Mouse (Mus musculus) forebrain, embryonic 10.5 days (tissue): ENCODE results near the gene Ube3b. TPM values are rescaled to one million over a fixed set of nuclear protein-coding genes. Genes with fewer than 3 reads are reported as not detected.
A peak's percentile ranks its signal among the peaks of the same experiment; 100 is the strongest.

ENCODE experiments used
- DNase-seq: peaks from one replicate; pipeline ENCODE4 v3.0.0-alpha.2; 2017; ENCODE audit warnings: low spot score; ENCODE audit errors: extremely low spot score
- H3K27ac ChIP-seq: fragments of 300-500 bp; sonication (generic); 2 replicates; pipeline ENCODE4 v1.5.1; 2016; ENCODE audit warnings: mild to moderate bottlenecking
- H3K27me3 ChIP-seq: fragments of 300-500 bp; sonication (generic); 2 replicates; pipeline ENCODE4 v1.6.1; 2016; ENCODE audit warnings: mild to moderate bottlenecking; ENCODE audit not compliant: poor library complexity, severe bottlenecking
- H3K36me3 ChIP-seq: fragments of 300-500 bp; sonication (generic); replicated peaks from 2 replicates; pipeline ENCODE4 v1.6.1; 2016; ENCODE audit warnings: mild to moderate bottlenecking, moderate library complexity
- H3K4me1 ChIP-seq: fragments of 300-500 bp; sonication (generic); 2 replicates; pipeline ENCODE4 v1.6.1; 2016
- H3K4me3 ChIP-seq: fragments of 300-500 bp; sonication (generic); 2 replicates; pipeline ENCODE4 v1.5.1; 2016; ENCODE audit warnings: mild to moderate bottlenecking, moderate library complexity
- H3K9me3 ChIP-seq: fragments of 300-500 bp; sonication (generic); 2 replicates; pipeline ENCODE4 v1.6.1; 2016; ENCODE audit warnings: mild to moderate bottlenecking, moderate library complexity
- WGBS: fragments of 180-500 bp; shearing (Covaris S2); methylation state at CpG from one replicate; pipeline ENCODE4 v1.1.7; 2016; 5-methylcytosine and 5-hydroxymethylcytosine counted together
- polyA plus RNA-seq: library from polyadenylated mRNA; unstranded; fragments of >200 nt; fragmentation: Nextera tagmentation; extraction: Ambion mirVana; gene quantifications from 2 replicates; pipeline ENCODE4 v1.2.1, GENCODE M21; 2016

Gene Ube3b
- polyA plus RNA-seq, 1 experiment from 2014 or later = 51.3 TPM

- DNase-seq = no peak
- 94% methylated on average over 8 of the region's 8 CpGs for WGBS
- Histone ChIP-seq H3K4me1 (no peaks in the 10 kb centered on the region), H3K4me3 (no peak overlapping the region), H3K36me3 (peaks cover 100% of the 10 kb centered on the region), H3K27me3 (no peaks in the 10 kb centered on the region), H3K27ac (no peak overlapping the region), H3K9me3 (no peaks in the 10 kb centered on the region)
Measured at GRCm38 (mm10) chr5:114416855-114417254, 36.4 kb downstream of the Ube3b start.

GRCm38 (mm10) chr5:114418541-114418940, 38.1 kb downstream of the Ube3b start:
- 87% methylated on average over 8 of the region's 8 CpGs for WGBS
- H3K4me3 ChIP-seq = no peak overlapping the region
- peaks cover 88% of the 10 kb centered on the region for H3K36me3 ChIP-seq
- DNase-seq = peak; percentile 22
- H3K4me1 ChIP-seq = 0 out of 2 replicates have a peak, but pooled peaks cover 3% of the 10 kb centered on the region
- H3K9me3 ChIP-seq = no peaks in the 10 kb centered on the region
- H3K27me3 ChIP-seq = no peaks in the 10 kb centered on the region
- no peak overlapping the region for H3K27ac ChIP-seq

GRCm38 (mm10) chr5:114421561-114422298, 41.3 kb downstream of the Ube3b start:
- H3K27ac ChIP-seq = 0 out of 2 replicates have a peak overlapping the region, but pooled peaks have one; percentile 3
- H3K9me3 ChIP-seq = no peaks in the 10 kb centered on the region
- H3K4me1 ChIP-seq = 0 out of 2 replicates have a peak, but pooled peaks cover 3% of the 10 kb centered on the region
- DNase-seq = no peak
- peaks cover 56% of the 10 kb centered on the region for H3K36me3 ChIP-seq
- WGBS = 86% methylated on average over 11 of the region's 11 CpGs
- H3K4me3 ChIP-seq = no peak overlapping the region
- no peaks in the 10 kb centered on the region for H3K27me3 ChIP-seq

- 58% methylated on average over 5 of the region's 5 CpGs for WGBS
- 0 out of 2 replicates have a peak, but pooled peaks cover 3% of the 10 kb centered on the region for H3K4me1 ChIP-seq
- no peaks in the 10 kb centered on the region for H3K27me3 ChIP-seq
- no peak overlapping the region for H3K4me3 ChIP-seq
- no peaks in the 10 kb centered on the region for H3K9me3 ChIP-seq
- no peak for DNase-seq
- peaks cover 47% of the 10 kb centered on the region for H3K36me3 ChIP-seq
- peak overlapping the region; percentile 26; the same call in 1 of the 2 replicates for H3K27ac ChIP-seq
Measured at GRCm38 (mm10) chr5:114422591-114422990, 42.2 kb downstream of the Ube3b start.

GRCm38 (mm10) chr5:114423961-114424360, 43.6 kb downstream of the Ube3b start:
- Histone ChIP-seq H3K36me3 (peaks cover 34% of the 10 kb centered on the region), H3K9me3 (no peaks in the 10 kb centered on the region), H3K27ac (no peak overlapping the region), H3K27me3 (no peaks in the 10 kb centered on the region), H3K4me3 (no peak overlapping the region), H3K4me1 (0 out of 2 replicates have a peak, but pooled peaks cover 3% of the 10 kb centered on the region)
- WGBS = 89% methylated on average over 5 of the region's 5 CpGs
- no peak for DNase-seq

GRCm38 (mm10) chr5:114426732-114427131, 46.3 kb downstream of the Ube3b start:
- H3K27ac ChIP-seq = no peak overlapping the region
- 84% methylated on average over 6 of the region's 6 CpGs for WGBS
- H3K9me3 ChIP-seq = no peaks in the 10 kb centered on the region
- peaks cover 16% of the 10 kb centered on the region for H3K4me1 ChIP-seq
- no peak overlapping the region for H3K4me3 ChIP-seq
- no peak for DNase-seq
- peaks cover 6% of the 10 kb centered on the region; the same call in 1 of the 2 replicates for H3K36me3 ChIP-seq
- H3K27me3 ChIP-seq = no peaks in the 10 kb centered on the region

- Histone ChIP-seq H3K4me3 (no peak overlapping the region), H3K4me1 (peaks cover 14% of the 10 kb centered on the region), H3K27me3 (no peaks in the 10 kb centered on the region), H3K9me3 (no peaks in the 10 kb centered on the region), H3K27ac (no peak overlapping the region), H3K36me3 (no peaks in the 10 kb centered on the region)
- 87% methylated on average over 18 of the region's 18 CpGs for WGBS
- DNase-seq = no peak
Measured at GRCm38 (mm10) chr5:114428621-114429020, 48.2 kb downstream of the Ube3b start.

- H3K27me3 ChIP-seq = no peaks in the 10 kb centered on the region
- no peak for DNase-seq
- WGBS = 90% methylated on average over 7 of the region's 7 CpGs
Measured at GRCm38 (mm10) chr5:114429781-114430180, 49.4 kb downstream of the Ube3b start.

GRCm38 (mm10) chr5:114434359-114434758, 54.0 kb downstream of the Ube3b start:
- Histone ChIP-seq H3K4me3 (no peak overlapping the region), H3K36me3 (peaks cover 45% of the 10 kb centered on the region), H3K27me3 (no peaks in the 10 kb centered on the region), H3K27ac (no peak overlapping the region), H3K9me3 (no peaks in the 10 kb centered on the region), H3K4me1 (peaks cover 14% of the 10 kb centered on the region)
- WGBS = 95% methylated on average over 8 of the region's 8 CpGs
- DNase-seq = no peak

More at GRCm38 (mm10) chr5:114429781-114430180, 49.4 kb downstream of the Ube3b start:
- H3K4me3 ChIP-seq = no peak overlapping the region
- peaks cover 14% of the 10 kb centered on the region for H3K4me1 ChIP-seq
- no peaks in the 10 kb centered on the region for H3K9me3 ChIP-seq
- no peak overlapping the region for H3K27ac ChIP-seq
- peaks cover 8% of the 10 kb centered on the region for H3K36me3 ChIP-seq

GRCm38 (mm10) chr5:114435588-114435987, 55.2 kb downstream of the Ube3b start:
- no peak for DNase-seq
- peaks cover 45% of the 10 kb centered on the region for H3K36me3 ChIP-seq
- WGBS = 95% methylated on average over 14 of the region's 14 CpGs
- peaks cover 9% of the 10 kb centered on the region for H3K4me1 ChIP-seq
- no peaks in the 10 kb centered on the region for H3K27me3 ChIP-seq
- no peak overlapping the region for H3K4me3 ChIP-seq
- no peak overlapping the region for H3K27ac ChIP-seq
- no peaks in the 10 kb centered on the region for H3K9me3 ChIP-seq

- Histone ChIP-seq H3K4me3 (peak within 1 kb of the TSS; percentile 61), H3K4me1 (peaks cover 23% of the 10 kb centered on the region), H3K27ac (peak within 1 kb of the TSS; percentile 94), H3K27me3 (no peaks in the 10 kb centered on the region), H3K9me3 (no peaks in the 10 kb centered on the region), H3K36me3 (peaks cover 36% of the 10 kb centered on the region)
- 3% methylated on average over 43 of the region's 43 CpGs for WGBS
- peak; percentile 99 for DNase-seq
Measured at GRCm38 (mm10) chr5:114443566-114444367, 63.4 kb downstream of the Ube3b start, which contains the start of the genes Mmab and Mvk. Gene Mmab (minus strand): TSS chr5:114444060. Gene Mvk (plus strand): TSS chr5:114444269.

GRCm38 (mm10) chr5:114444368-114444692, 63.9 kb downstream of the Ube3b start:
- Histone ChIP-seq H3K27me3 (no peaks in the 10 kb centered on the region), H3K4me1 (peaks cover 23% of the 10 kb centered on the region), H3K36me3 (peaks cover 40% of the 10 kb centered on the region), H3K4me3 (peak overlapping the region; percentile 61), H3K9me3 (no peaks in the 10 kb centered on the region), H3K27ac (peak overlapping the region; percentile 94)
- under 1% methylated on average over 21 of the region's 21 CpGs for WGBS
- DNase-seq = no peak

GRCm38 (mm10) chr5:114449011-114449410, 68.6 kb downstream of the Ube3b start:
- peaks cover 76% of the 10 kb centered on the region for H3K36me3 ChIP-seq
- no peaks in the 10 kb centered on the region for H3K27me3 ChIP-seq
- DNase-seq = no peak
- no peak overlapping the region for H3K4me3 ChIP-seq
- H3K27ac ChIP-seq = no peak overlapping the region
- peaks cover 11% of the 10 kb centered on the region for H3K4me1 ChIP-seq
- no peaks in the 10 kb centered on the region for H3K9me3 ChIP-seq
- WGBS = 86% methylated on average over 4 of the region's 4 CpGs
